Mouse (Mus musculus) liver, adult 2 months (tissue): ENCODE data around the gene Nkiras2.
A peak's percentile ranks its signal among the peaks of the same experiment; 100 is the strongest.

Experiments used
- CTCF ChIP-seq: fragments of 200-500 bp; IDR thresholded peaks from 2 replicates; pipeline ENCODE4 v1.5.1; 2011; ENCODE audit warnings: low read depth, low read length, control low read depth
- POLR2A ChIP-seq: fragments of 200-500 bp; IDR thresholded peaks from 2 replicates; pipeline ENCODE4 v1.6.1; 2011; ENCODE audit warnings: low read length, control low read depth; ENCODE audit not compliant: insufficient read depth; ENCODE audit errors: extremely low read depth

DNA sequence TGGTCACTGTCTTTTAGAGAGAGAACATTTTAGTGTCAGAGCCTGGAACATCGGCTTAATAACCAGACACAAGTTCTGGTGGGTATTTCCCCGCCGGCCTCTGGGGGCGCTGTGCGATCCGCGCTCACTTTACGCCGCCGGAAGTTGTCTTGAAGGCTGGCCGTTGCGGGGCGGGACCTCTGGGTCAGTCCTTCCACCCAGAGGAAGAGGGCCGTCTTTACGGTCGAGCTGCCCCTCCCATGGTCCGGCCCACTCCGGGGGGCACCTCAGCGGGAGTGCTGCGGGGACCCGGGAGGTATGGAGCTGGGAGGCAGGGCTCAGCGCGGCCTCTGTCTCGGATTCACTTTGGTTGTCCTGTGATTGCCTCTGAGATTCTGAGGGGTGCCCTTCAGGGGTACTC lies 3.7 kb downstream of the Nkiras2 start:
- TF ChIP-seq POLR2A = peak; percentile 83
- TF ChIP-seq CTCF = peak; percentile 87
